Mouse (Mus musculus): ENCODE data around the gene Rab12.

The Rab12 gene

DNA sequence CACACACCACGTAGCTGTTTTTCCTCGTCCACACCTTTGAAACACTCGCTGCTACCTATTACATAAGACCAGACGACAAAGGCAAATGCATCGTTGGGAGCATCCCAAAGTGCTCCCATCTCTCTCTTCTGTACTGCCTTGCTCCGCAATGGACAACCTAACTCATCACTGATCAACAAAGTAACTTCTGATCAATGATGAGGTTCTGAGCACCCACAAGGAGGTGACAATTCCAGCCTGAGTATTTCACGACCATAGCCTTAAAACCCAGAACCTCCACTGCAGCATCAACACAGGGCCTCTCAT, 72.6 kb downstream of the Rab12 start:
- no peak for DNase-seq

DNA sequence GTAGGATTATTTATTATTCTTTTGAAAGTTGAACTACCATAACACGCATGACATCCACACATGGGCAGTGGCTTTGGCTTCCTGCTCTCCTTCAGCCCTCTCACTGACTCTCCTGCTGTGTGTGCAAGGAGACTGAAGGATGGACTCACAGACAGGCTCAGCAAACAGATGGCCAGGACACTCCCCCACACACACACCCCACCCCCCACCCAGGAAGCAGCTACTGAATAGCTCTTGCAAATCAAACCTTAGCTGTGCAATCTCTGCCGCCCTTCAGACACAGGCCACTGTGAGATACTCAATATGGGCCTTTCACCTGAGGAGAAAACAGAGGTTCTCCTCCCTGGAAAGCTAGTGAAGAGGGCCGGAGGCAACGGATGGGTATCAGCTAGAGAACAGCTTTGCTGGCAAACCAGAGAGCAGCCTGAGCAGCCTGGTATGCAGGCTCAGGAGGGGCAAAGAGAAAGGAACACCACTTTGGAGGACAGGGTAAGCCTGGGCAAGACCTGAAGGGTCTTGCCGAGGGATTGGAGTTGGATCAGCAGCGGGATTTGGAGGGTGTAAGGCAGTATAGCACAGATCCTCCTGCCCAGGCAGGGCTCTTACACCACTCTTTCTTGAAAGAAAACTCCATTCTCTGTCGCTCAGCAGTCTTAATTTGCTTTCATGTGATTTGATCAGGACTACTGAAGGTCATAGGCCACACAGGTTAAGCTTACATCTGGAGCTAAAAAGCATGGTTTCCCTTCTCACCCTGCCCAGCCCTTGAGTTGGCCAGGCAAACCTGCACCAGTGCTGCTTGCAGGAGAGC, 73.1 kb downstream of the Rab12 start:
- no peak for DNase-seq
